Mouse (Mus musculus) large intestine, adult 2 months (tissue): ENCODE data around the gene Serinc5. TPM values are rescaled to one million over a fixed set of nuclear protein-coding genes. Genes with fewer than 3 reads are reported as not detected.
"Not testable (repeated sequence)": the region's sequence is repeated elsewhere in the genome, so short reads cannot be mapped to it uniquely, and the experiment has no call there.

Experiments
- DNase-seq: peaks from one replicate; pipeline ENCODE4 v3.0.0-alpha.2; 2012; ENCODE audit warnings: low read depth, low spot score
- WGBS: fragments of 180-500 bp; shearing (Covaris S2); methylation state at CpG from one replicate; pipeline ENCODE4 v1.1.7; 2018; 5-methylcytosine and 5-hydroxymethylcytosine counted together
- polyA plus RNA-seq: library from polyadenylated mRNA; depleted of rRNA; stranded (reverse); fragments of >200 nt; gene quantifications from 2 replicates; pipeline ENCODE4 v1.2.3, GENCODE M21; 2012

Serinc5 gene
- polyA plus RNA-seq, 1 experiment = 9.2 TPM

DNA sequence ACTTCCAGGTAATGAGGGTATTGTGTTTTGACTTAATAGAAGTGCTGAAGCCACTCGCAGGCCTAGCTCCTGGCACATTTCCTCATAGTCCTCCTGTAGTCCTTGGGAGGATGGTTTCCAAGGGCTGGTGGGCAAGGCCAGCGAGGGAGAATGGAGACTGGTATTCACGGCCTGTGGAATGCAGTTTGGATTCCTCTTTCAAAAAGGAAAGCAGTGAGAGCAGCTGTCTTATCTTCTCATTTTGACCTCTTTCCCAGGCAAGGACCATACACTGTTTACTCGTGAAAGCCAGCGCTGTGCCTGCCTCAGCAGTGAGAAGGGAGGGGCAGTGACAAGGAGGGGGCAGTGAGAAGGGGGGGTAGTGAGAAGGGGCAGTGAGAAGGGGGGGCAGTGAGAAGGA, 42.4 kb downstream of the Serinc5 start:
- no peak for DNase-seq
- 15% methylated on average over 5 of the region's 5 CpGs for WGBS

DNA sequence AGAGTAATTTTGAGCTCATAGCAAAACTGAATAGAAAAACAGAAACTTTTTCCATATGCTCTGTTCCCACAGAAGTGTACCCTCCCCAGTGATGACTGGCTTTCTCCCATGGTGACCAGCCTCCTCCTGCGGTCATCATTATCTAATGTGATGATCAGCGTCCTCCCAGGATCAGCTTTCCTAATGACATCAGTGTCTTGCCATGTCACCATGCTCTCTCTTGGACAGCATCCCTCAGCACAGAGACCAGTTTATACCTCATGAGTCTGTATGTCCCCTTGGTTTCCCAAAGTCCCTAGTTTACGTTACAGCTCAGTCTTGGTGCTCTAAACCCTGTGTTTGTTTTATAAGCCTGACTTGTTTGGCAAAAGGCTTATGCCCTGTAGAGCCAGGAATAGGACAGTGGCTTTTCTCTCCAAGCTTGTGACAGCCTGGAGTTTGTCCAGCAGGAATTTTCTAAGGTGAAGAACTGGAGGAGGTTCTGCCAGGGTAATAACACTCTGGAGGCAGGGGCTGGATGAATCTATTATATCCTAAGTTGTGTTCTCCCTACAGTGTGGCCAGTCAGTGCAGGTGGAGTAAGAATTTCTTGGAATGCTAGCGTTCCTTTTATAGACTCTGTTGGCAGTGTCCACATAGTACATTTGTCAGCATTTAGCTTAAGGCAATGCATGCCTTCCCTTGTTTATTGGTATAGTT, 46.1 kb downstream of the Serinc5 start:
- no peak for DNase-seq
- 57% methylated on average over 4 of the region's 4 CpGs for WGBS

DNA sequence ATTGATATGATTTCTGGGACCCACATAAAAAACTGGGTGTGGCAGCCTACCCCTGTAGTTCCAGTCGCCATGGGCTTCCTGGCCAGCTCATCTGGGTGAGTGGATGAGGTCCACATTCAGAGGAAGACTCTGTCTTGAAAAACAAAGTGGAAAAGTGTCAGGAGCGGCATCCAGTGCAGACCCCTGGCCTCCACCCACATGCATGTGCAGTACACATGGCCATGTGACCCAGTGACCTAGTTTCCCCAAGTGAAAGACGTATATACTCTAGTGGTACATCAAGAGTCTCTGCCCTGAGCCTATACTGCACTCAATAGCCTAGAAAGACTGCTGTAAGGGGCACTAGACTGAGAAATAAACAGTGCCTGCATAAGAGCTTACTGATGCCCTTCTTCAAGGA, 48.7 kb downstream of the Serinc5 start:
- DNase-seq = no peak
- WGBS = 71% methylated on average over 3 of the region's 3 CpGs

DNA sequence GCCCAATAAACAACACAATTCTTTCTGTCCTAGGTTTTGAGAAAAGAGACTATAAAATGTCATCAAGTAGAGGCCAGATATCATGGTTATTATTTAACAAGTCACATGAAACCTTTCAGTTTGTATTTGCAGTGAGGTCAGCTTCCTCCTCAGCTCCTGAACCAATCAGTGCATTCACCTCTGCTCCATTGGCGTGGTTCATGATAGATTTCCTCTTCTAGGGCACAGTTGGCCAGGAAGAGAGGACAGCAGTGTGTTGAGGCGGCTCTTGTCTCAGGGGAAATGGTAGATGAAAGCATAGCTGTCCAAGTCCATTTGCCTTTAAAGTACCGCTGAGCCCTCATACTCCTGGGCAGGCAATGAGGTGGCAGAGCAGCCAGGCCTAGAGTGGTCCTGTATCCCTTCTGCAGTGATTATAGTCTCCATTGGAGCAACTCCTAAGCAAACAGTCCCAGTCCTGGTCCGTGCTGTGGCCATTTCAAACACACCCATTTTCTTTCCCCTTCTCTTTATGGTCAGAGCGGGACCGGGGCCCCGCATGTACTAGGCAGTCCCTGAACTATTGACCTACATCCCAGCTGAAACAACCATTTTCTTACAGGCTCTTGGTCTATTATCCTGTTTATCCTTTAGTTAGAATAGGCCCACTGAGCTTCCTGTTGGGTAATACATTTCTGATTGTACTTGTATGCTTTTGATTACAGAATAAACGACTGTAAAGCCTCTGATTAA, 51.8 kb downstream of the Serinc5 start:
- 44% methylated on average over 8 of the region's 8 CpGs for WGBS
- no peak for DNase-seq

DNA sequence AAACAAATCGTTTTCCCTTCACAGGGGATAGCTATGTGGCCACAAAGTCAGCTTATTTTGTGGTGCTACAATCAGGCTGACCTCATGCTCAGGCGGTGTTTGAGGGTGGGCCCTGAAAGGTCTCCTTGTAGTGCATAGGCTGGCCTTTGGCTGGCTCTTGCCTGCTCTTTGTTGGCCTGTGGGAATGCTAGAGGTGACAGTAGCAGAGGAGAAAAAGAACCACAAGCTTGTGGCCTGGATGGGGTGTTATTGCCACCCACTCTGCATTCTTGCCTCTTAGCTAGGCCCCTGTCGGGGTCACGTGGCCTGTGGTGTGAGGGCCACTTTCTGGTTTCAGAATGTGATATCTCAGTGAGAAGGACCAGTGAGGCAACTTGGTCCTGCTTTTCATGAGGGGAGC, 54.1 kb downstream of the Serinc5 start:
- WGBS = 81% methylated on average over 4 of the region's 4 CpGs
- DNase-seq = no peak

DNA sequence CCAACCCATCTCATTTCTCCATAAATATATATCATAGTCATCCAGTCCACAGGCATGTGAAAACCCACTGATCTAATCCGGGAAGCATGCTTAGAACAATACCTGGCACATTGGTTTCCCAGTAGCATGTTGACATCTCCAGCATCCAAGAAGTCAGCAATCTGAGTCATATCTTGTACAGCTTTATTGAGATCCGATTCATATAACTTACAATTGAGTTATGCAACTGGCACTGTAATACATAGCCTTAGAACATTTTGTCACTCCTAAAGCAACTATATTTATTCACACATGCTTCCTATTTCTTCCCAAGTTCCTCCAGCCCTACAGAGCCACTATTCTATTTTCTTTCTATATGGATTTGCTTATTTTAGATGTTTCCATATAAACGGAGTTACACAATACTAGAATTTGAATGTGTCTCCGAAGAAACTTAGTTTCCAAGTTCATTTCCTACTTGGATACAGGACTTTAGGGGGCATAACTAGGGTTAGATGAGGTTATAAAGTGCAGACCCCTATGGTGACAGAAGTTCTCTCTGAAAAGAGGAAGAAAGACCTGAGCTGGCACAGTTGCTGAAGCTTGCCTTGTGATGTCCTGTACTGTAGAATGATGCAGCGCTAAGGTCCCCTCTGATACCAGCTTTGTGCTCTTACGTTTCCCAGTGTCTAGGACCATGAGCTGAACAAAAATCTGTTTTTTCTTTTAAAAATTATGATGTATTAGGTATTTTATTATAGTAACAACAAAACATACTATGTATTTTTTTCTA, 57.5 kb downstream of the Serinc5 start:
- DNase-seq = no peak
- 89% methylated on average over 6 of the region's 6 CpGs for WGBS

DNA sequence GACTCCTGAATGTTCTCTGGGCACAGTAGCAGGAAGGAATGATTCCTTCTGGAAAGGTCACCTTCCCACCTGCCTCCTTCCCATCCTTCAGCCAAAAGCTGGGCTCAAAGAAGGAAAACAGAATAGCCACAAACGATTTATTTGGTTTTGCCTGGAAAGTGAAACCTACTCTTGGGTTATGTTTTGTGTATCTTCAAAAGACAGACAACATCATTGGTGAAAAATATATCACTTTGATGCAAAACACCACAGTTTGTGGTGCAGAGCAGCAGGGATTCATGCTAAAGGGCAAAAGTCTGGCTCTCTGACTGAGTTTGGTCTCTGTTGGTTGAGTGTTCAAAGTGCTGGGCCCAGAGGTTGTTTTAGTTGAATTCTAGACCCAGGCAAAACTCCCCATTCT, 60.8 kb downstream of the Serinc5 start:
- DNase-seq = no peak
- 11% methylated on average over 1 of the region's 1 CpGs for WGBS

DNA sequence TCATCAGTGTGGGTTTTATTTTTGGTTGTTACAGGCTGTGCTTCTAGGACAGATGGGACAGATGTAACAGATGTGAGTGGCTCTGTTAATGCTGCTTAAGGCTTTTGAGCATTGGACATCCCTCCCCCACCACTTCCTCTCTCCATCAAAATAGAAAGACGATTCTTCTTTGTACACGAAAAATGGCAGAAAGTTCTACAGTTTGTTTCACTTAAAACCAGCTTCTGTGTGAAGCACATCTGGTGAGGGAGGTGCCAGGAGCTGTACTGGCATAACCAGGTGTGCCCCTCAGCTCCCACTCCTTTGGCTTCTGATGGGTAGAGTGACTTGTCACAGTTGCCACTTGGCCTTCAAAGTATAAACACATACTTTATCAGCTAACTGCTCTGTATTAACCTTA, 63.8 kb downstream of the Serinc5 start:
- no peak for DNase-seq
- WGBS = 49% methylated on average over 2 of the region's 2 CpGs

DNA sequence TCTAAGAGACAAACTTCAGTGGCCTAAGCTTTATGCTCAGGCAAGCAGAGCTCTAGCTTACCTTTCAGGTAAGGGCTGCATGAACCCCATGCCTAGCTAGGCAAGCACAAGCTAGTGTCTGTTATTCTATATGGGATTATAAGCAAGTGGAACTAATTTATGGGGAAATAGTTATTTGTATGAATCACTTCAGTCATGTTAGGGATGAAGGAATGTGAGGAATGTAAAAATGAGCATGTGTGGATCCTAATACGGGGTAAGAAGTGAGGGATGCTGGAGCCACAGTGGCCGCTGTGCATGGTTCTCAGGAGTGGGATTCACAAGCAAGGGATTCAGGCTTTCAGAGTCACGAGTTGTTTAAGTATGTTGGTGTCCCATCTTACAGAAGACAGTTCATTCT, 64.4 kb downstream of the Serinc5 start:
- 68% methylated on average over 3 of the region's 3 CpGs for WGBS
- no peak for DNase-seq

DNA sequence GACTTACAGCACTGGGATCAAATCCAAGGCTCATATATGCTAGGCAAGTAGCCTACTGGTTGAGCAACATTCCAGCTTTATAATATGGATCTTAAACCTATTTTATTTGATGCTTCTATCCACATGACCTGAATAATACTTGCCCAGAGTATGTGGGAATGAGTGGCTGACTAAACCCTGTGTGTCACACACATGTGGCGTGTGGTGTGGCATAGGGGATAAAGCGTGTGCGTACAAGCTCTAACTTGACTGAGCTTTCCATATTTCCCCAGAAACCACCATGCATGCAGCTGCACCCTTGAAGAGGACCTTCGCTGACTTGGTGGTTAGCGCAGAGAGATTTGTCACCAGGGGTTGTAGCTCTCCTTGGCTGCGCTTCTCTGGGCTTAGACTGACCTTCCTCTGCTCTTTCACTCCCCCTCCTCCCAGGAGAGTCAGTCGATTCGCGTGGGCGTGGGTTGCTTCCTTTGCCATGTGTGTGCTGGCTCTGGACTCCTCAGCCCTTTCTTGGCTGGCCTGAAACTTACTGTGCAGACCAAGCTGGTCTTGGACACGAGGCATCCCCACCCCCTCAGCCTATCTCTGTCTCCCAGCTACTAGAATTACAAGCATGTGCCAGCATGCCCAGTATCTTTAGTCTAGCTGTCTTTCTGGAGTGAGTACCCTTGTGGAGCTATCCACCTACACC, 65.2 kb downstream of the Serinc5 start:
- 73% methylated on average over 11 of the region's 11 CpGs for WGBS
- DNase-seq = no peak

DNA sequence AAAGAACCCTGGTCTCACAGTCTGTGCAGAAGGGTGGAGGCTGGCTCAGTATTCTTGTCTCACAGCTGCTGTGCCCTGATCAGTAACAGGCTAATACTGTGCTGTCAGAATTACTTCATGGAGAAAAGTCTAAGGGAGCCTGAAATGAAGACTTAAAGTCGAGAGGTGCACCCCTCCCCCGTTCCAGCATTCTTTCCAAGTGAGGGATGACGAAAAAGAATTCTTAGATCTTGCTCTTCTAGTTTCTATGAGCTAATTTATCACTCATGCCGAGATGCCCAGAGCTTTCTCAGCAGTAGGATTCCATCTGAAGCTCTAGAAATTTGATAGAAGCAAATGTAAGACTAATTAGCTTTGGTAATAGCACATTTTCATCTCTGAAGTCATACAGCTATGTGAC, 66.8 kb downstream of the Serinc5 start:
- 64% methylated on average over 4 of the region's 4 CpGs for WGBS
- no peak for DNase-seq

DNA sequence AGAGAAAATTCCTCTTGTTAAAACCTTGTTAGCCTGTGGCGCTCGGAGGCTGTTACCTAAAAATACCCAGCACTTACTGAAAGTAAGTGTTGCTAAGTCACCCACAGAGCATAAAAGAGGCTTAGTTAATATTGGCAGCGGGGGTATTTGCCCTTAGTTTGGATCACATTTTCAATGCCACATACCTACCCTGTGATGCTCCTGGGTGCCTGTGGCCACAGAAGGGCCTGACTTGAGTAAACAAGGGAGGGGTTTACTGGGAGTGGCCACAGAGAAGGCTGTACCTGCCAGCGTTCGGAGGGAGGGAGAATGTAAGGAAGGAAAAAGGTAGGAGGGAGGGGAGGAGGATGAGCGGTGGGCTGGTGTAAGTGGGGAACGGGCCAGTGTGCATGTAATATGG, 68.8 kb downstream of the Serinc5 start:
- DNase-seq = no peak
- WGBS = 46% methylated on average over 7 of the region's 7 CpGs

DNA sequence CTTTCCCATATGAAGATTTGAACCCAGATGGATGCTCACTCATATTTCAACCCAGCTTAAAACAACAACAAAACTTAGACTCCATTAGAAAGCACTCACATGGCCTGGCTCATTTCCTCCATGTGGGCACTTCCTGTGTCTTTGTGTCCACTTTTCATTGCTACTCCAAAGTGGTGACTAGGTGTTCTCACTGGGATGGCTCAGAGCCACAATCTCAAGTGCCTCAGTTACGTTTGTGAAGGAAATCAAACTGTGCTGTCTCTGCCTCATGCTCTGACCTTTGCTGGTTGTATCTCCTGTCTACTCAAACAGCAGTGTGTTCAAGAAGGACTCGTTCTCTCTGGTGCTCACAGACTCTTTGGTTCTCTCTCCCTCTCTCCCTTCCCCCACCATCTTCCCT, 70.7 kb downstream of the Serinc5 start:
- no peak for DNase-seq
- WGBS = 74% methylated on average over 2 of the region's 2 CpGs

DNA sequence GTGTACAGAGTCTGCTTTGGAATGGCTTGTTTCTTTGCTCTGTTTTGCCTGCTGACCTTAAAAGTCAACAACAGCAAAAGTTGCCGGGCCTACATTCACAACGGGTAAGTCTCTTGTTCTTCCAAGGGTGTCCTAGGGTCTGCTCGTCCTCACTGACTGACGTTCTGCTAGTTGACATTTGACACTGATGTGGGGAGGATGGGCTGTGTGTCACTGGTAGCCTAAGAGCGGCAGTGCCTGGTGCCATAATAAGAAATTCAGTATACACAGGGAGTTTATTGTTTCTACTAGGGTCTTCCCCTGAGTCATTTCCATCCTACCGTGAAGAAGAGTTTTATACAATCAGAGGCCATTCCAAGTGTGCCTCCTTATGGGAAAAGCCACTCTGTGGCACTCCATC, 71.9 kb downstream of the Serinc5 start:
- no peak for DNase-seq
- 78% methylated on average over 6 of the region's 6 CpGs for WGBS

DNA sequence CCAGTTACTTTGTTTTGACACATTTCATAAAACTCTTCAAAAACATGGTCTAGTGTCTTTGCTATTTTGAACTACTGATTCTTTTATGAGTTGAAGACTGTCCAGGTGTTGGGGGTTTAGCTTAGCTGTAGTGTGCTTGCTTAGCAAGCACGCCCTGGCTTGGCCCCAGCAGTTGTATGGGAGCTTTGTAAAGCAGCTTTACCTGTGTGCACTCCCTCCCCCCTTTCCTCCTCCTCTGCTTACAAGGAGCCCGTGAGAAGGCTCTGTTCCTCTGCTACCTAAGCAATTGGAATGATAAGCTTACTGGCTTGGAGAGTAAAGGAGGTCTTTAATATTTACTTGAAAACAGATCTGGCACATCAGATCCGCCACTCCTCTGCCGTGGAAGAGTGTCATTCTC, 72.6 kb downstream of the Serinc5 start:
- DNase-seq = no peak
- whole genome bisulfite sequencing = 66% methylated on average over 4 of the region's 4 CpGs

DNA sequence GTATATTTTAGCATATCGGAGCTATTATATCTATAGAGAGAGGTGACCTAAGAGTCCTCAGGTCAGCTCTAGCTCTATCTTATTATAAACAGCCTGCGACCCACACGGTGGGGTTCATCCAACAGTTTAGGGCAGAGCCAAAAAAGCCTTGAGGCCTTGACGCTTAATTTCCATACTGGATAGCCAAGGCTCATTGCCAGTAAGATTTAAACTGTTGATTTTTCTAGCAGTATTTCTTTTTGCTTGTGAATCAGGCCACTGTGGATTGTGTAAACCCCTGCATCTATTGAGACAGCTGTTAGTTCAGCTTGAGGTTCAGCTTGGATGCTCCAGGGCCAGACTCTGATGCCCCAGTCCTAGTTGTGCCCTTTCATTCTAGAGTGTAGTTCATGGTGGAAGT, 73.4 kb downstream of the Serinc5 start:
- no peak for DNase-seq
- 78% methylated on average over 4 of the region's 4 CpGs for WGBS

DNA sequence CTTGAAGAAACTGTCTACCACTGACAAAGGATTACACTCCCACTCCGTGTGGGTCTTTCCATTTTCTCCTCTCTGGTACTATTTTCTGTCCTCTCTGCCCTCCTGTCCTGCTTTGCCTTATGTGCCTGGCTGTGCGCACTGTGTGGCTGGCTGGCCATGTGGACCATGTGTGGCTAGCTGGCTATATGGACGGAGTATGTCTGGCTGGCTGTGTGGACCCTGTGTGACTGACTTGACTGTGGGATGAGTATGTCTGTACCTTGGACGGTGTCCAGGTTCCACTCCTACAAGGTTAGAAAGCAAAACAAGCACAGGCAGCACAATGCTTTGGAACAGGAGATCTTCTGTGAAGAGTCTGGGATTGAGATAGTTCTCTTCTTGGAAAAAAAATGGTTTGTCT, 74.4 kb downstream of the Serinc5 start:
- 90% methylated on average over 4 of the region's 4 CpGs for WGBS
- DNase-seq = no peak

DNA sequence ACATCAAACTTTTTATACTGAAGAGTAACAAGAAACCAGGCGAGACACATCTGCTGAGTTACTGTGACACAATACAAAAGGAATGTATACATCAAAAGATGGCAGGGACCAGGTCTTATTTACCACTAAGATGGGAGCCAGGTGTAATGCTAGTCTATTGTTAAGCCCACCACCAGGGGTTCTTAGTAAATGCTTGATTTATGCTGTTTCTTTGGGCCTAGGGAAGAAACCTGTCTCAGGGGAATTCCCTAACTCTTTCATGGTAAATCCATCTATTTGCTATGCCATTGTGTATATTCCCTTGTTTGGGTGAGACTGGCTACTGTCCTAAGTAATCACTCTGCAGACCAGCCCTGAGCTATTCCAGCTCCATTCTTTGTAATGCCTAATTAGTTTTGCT, 76.3 kb downstream of the Serinc5 start:
- WGBS = 88% methylated on average over 1 of the region's 1 CpGs
- not testable (repeated sequence) for DNase-seq

DNA sequence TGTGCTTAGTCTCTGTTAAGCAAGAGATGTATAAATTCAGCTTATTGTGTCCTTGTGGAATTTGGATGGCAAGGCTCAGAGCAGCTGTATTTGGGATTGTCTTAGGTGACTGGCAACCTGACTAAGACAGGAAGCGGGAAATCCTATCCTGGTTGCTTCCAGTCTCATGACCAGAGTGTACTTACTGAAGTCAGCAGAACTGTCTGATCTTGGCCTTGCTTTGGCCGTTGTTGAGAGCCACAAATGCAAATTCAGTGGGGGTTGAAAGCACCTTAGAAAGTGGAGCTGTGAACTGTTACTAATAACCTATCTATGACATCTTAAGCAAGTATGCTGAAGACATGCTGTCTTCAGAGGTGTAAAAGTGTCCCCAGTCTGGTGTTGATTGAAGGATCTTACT, 78.2 kb downstream of the Serinc5 start:
- DNase-seq = no peak
- WGBS = 90% methylated on average over 2 of the region's 2 CpGs

DNA sequence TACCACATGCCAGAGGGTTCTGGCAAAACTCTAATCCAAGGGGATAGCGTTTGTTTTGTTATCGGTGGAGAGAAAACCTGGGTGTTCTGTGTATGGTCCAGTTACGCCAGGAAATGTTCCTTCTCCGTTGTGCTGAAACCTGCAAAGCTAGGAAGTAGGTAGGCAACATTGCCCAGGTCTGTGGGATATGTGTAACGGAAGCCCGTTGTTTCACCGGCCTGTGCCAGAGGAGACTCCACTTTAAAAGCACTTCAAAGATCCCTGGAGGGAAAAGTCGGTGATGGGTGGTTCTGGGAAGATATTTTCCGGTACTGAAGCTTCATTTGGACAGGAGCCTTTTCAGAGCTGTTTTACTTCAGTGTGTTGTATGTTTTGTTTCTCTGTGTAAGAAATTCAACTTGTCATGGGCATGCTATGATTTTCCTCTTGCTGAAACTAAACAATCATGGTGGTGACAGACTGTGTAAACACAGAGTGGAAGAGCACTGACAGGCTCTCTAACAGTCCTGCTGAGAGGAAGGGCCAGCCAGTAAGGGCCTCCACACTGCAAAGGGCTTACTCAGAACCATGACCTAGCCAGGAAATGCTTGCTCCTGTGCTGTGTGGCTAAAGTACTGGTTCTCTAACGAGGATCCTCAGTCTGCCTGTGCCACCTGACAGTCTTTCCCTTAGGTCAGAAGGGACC, 83.1 kb downstream of the Serinc5 start:
- no peak for DNase-seq
- 70% methylated on average over 10 of the region's 10 CpGs for WGBS
